Mouse (Mus musculus) MEL (cell line): Measurements from ENCODE around the gene Cd300lf. TPM values are rescaled to one million over a fixed set of nuclear protein-coding genes. Genes with fewer than 3 reads are reported as not detected.

Experiments
- DNase-seq: peaks from one replicate; pipeline ENCODE4 v3.0.0; 2011; ENCODE audit warnings: low read depth, low spot score
- H3K27ac ChIP-seq: 2 replicates; pipeline ENCODE4 v1.5.1; 2012; ENCODE audit warnings: low read depth, mild to moderate bottlenecking, control low read depth, low read length, moderate library complexity; ENCODE audit not compliant: control insufficient read depth
- H3K27me3 ChIP-seq, 2 experiments: fragments of 150-350 bp in 1 of 2; sonication (generic) in 1 of 2; 2 replicates each; pipeline ENCODE4 v1.6.1; 2012; ENCODE audit warnings: low read length in 2 of 2, mild to moderate bottlenecking in 2 of 2, improper control_type of control experiment in 1 of 2, moderate library complexity in 1 of 2; ENCODE audit not compliant: insufficient read depth in 2 of 2, control insufficient read depth in 1 of 2
- H3K36me3 ChIP-seq, 2 experiments: 2 replicates each; pipeline ENCODE4 v1.6.1; 2012 to 2014; ENCODE audit warnings: low read length in 2 of 2, improper control_type of control experiment in 1 of 2, inconsistent platforms in 1 of 2, mild to moderate bottlenecking in 1 of 2; ENCODE audit not compliant: insufficient read depth in 2 of 2, control insufficient read depth in 1 of 2
- H3K4me1 ChIP-seq, 2 experiments: fragments of 150-350 bp in 1 of 2; sonication (generic) in 1 of 2; 2 replicates each; pipeline ENCODE4 v1.6.1; 2012; ENCODE audit warnings: low read length in 2 of 2, improper control_type of control experiment in 1 of 2, mild to moderate bottlenecking in 1 of 2; ENCODE audit not compliant: insufficient read depth in 2 of 2, control insufficient read depth in 1 of 2
- H3K4me3 ChIP-seq, 2 experiments: fragments of 150-350 bp in 1 of 2; sonication (generic) in 1 of 2; 2 replicates each; pipeline ENCODE4 v1.5.1; 2012; ENCODE audit warnings: low read depth in 2 of 2, low read length in 2 of 2, mild to moderate bottlenecking in 2 of 2, moderate library complexity in 2 of 2, control low read depth in 1 of 2, improper control_type of control experiment in 1 of 2; ENCODE audit not compliant: control insufficient read depth in 1 of 2, insufficient read depth in 1 of 2
- H3K79me2 ChIP-seq: 2 replicates; pipeline ENCODE4 v1.6.1; 2012; ENCODE audit warnings: mild to moderate bottlenecking, low read length, moderate library complexity; ENCODE audit not compliant: control insufficient read depth, poor library complexity, insufficient read depth
- H3K9ac ChIP-seq: 2 replicates; pipeline ENCODE4 v1.6.1; 2012; ENCODE audit warnings: low read depth, mild to moderate bottlenecking, control low read depth, low read length, moderate library complexity; ENCODE audit not compliant: control insufficient read depth, poor library complexity, severe bottlenecking
- H3K9me3 ChIP-seq: fragments of 150-350 bp; sonication (generic); replicated peaks from 2 replicates; pipeline ENCODE4 v1.6.1; 2012; ENCODE audit warnings: mild to moderate bottlenecking, low read length, improper control_type of control experiment, moderate library complexity; ENCODE audit not compliant: insufficient read depth
- BHLHE40 ChIP-seq: IDR thresholded peaks from 2 replicates; pipeline ENCODE4 v1.6.1; 2012; ENCODE audit warnings: low read depth, mild to moderate bottlenecking, inconsistent platforms, low read length, improper control_type of control experiment, borderline replicate concordance
- EP300 ChIP-seq, 2 experiments: IDR thresholded peaks; 2 replicates each; pipeline ENCODE4 v1.6.1; 2011; ENCODE audit warnings: improper control_type of control experiment in 2 of 2, low read length in 2 of 2, low read depth in 1 of 2, mild to moderate bottlenecking in 1 of 2
- GABPA ChIP-seq: IDR thresholded peaks from 2 replicates; pipeline ENCODE4 v1.6.1; 2012; ENCODE audit warnings: low read depth, mild to moderate bottlenecking, inconsistent platforms, low read length, improper control_type of control experiment, moderate library complexity
- HCFC1 ChIP-seq: IDR thresholded peaks from 2 replicates; pipeline ENCODE4 v1.6.1; 2012; ENCODE audit warnings: low read depth, mild to moderate bottlenecking, inconsistent platforms, low read length, improper control_type of control experiment, moderate library complexity
- KAT2A ChIP-seq: conservative IDR thresholded peaks from 2 replicates; pipeline ENCODE4 v1.6.1; 2012; ENCODE audit warnings: low read depth, low read length, improper control_type of control experiment, inconsistent platforms
- MAX ChIP-seq: IDR thresholded peaks from 2 replicates; pipeline ENCODE4 v1.6.1; 2011; ENCODE audit warnings: low read length, improper control_type of control experiment
- MAZ ChIP-seq: IDR thresholded peaks from 2 replicates; pipeline ENCODE4 v1.6.1; 2012; ENCODE audit warnings: low read depth, mild to moderate bottlenecking, inconsistent platforms, low read length, improper control_type of control experiment
- MEF2A ChIP-seq: IDR thresholded peaks from 2 replicates; pipeline ENCODE4 v1.6.1; 2014; ENCODE audit warnings: low read depth, mild to moderate bottlenecking, inconsistent platforms, low read length, improper control_type of control experiment; ENCODE audit not compliant: poor library complexity, insufficient replicate concordance, severe bottlenecking; ENCODE audit errors: extremely low read depth
- POLR2AphosphoS5 ChIP-seq: IDR thresholded peaks from 2 replicates; pipeline ENCODE4 v1.6.1; 2012; ENCODE audit warnings: low read depth, borderline replicate concordance, mild to moderate bottlenecking, inconsistent platforms, low read length, moderate library complexity, mixed read lengths
- SIN3A ChIP-seq: IDR thresholded peaks from 2 replicates; pipeline ENCODE4 v1.6.1; 2012; ENCODE audit warnings: low read length, improper control_type of control experiment, inconsistent platforms
- TAL1 ChIP-seq: IDR thresholded peaks from 2 replicates; pipeline ENCODE4 v1.6.1; 2012; ENCODE audit warnings: mild to moderate bottlenecking, inconsistent platforms, low read length, moderate library complexity, mixed read lengths
- UBTF ChIP-seq: IDR thresholded peaks from 2 replicates; pipeline ENCODE4 v1.6.1; 2012; ENCODE audit warnings: low read depth, mild to moderate bottlenecking, inconsistent platforms, low read length, improper control_type of control experiment, moderate library complexity, borderline replicate concordance; ENCODE audit not compliant: insufficient read depth
- USF1 ChIP-seq: IDR thresholded peaks from 2 replicates; pipeline ENCODE4 v1.6.1; 2014; ENCODE audit warnings: low read depth, mild to moderate bottlenecking, inconsistent platforms, low read length, improper control_type of control experiment, moderate library complexity
- ZC3H11A ChIP-seq: IDR thresholded peaks from 2 replicates; pipeline ENCODE4 v1.6.1; 2012; ENCODE audit warnings: low read depth, mild to moderate bottlenecking, inconsistent platforms, low read length, improper control_type of control experiment
- ZKSCAN1 ChIP-seq: IDR thresholded peaks from 2 replicates; pipeline ENCODE4 v1.6.1; 2012; ENCODE audit warnings: low read depth, mild to moderate bottlenecking, inconsistent platforms, low read length, improper control_type of control experiment, moderate library complexity
- ZMIZ1 ChIP-seq: IDR thresholded peaks from 2 replicates; pipeline ENCODE4 v1.6.1; 2012; ENCODE audit warnings: low read depth, mild to moderate bottlenecking, inconsistent platforms, low read length, improper control_type of control experiment, moderate library complexity
- polyA plus RNA-seq, 2 experiments: library from polyadenylated mRNA; stranded (reverse) in 1 of 2; unstranded in 1 of 2; fragments of >175 nt in 1 of 2; fragments of >200 nt in 1 of 2; gene quantifications; 2 replicates each; pipeline versions ENCODE4 v1.2.1 to v1.2.4; 2012; ENCODE audit warnings: low replicate concordance in 2 of 2, low read depth in 1 of 2; ENCODE audit not compliant: insufficient read length in 2 of 2, insufficient read depth in 1 of 2, missing spikeins in 1 of 2
- total RNA-seq: library from RNA; depleted of rRNA; stranded (reverse); fragments of 300-350 nt; gene quantifications from 2 replicates; pipeline ENCODE4 v1.2.3, GENCODE M21; 2012

The Cd300lf gene
- total and polyA plus RNA-seq, 3 experiments: 0.12 to 0.46 TPM; not detected in 1

GRCm38 (mm10) chr11:115153699-115154292 lies 20.0 kb upstream of the Cd300lf start (continued):
- TF ChIP-seq MAZ: no peak
- no peak for TF ChIP-seq TAL1
- TF ChIP-seq USF1: no peak
- peak in 1 of 2 experiments; percentile 11; a peak in 1 of 4 replicates for TF ChIP-seq EP300 (IDR thresholded peaks at IDR 0.05; ENCODE audit: low read depth in 1 of 2, low read length in 2 of 2)
- TF ChIP-seq HCFC1: peak; percentile 67
- TF ChIP-seq MAX: peak; percentile 73; the same call in 1 of the 2 replicates
- TF ChIP-seq ZC3H11A: peak; percentile 76
- TF ChIP-seq ZKSCAN1: no peak
- no peak for TF ChIP-seq UBTF

- H3K27me3 ChIP-seq: peaks cover 3 to 4% of the 10 kb centered on the region in 2 experiments
- H3K4me1 ChIP-seq: peaks cover 9 to 35% of the 10 kb centered on the region in 2 experiments
Observed at GRCm38 (mm10) chr11:115153088-115153487, 19.3 kb upstream of the Cd300lf start.

GRCm38 (mm10) chr11:115151755-115152429 lies 18.1 kb upstream of the Cd300lf start:
- H3K9ac ChIP-seq: no peak overlapping the region
- peaks cover 0 to 13% of the 10 kb centered on the region in 2 experiments; a peak in 2 of 4 replicates for H3K36me3 ChIP-seq
- no peak overlapping the region for H3K4me3 ChIP-seq
- peaks cover 2 to 25% of the 10 kb centered on the region in 2 experiments; a peak in 3 of 4 replicates for H3K4me1 ChIP-seq
- DNase-seq: peak; percentile 61
- peak; percentile 30; the same call in 1 of the 2 replicates for TF ChIP-seq SIN3A
- no peak for TF ChIP-seq GABPA
- no peak for TF ChIP-seq BHLHE40
- TF ChIP-seq ZMIZ1: no peak
- TF ChIP-seq ZKSCAN1: no peak
- TF ChIP-seq, all 39 proteins: peak for 1
- Histone ChIP-seq H3K9me3 (no peaks in the 10 kb centered on the region), H3K27me3 (peaks cover 3 to 4% of the 10 kb centered on the region in 2 experiments), H3K27ac (no peak overlapping the region), H3K79me2 (no peaks in the 10 kb centered on the region)

More at GRCm38 (mm10) chr11:115153088-115153487, 19.3 kb upstream of the Cd300lf start:
- no peak for TF ChIP-seq POLR2AphosphoS5
- no peak for TF ChIP-seq MEF2A
- TF ChIP-seq HCFC1: no peak
- no peak for TF ChIP-seq KAT2A
- H3K27ac ChIP-seq: no peak overlapping the region
- H3K9ac ChIP-seq: no peak overlapping the region; the same call in 1 of the 2 replicates
- H3K36me3 ChIP-seq: peaks cover 0 to 21% of the 10 kb centered on the region in 2 experiments; a peak in 2 of 4 replicates
- no peaks in the 10 kb centered on the region for H3K9me3 ChIP-seq
- no peak for DNase-seq
- no peak overlapping the region for H3K4me3 ChIP-seq
- no peaks in the 10 kb centered on the region for H3K79me2 ChIP-seq
